Mouse (Mus musculus) CH12.LX (cell line): Measurements from ENCODE around the gene Kcnc3.

Experiments
- CHD1 ChIP-seq: IDR thresholded peaks from 2 replicates; pipeline ENCODE4 v1.6.1; 2012; ENCODE audit warnings: low read depth, low read length, improper control_type of control experiment, inconsistent platforms
- CHD2 ChIP-seq: IDR thresholded peaks from 2 replicates; pipeline ENCODE4 v1.6.1; 2011; ENCODE audit warnings: low read length, improper control_type of control experiment
- CTCF ChIP-seq, 2 experiments: IDR thresholded peaks in 1 of 2; conservative IDR thresholded peaks in 1 of 2; 2 replicates each; pipeline ENCODE4 v1.5.1; 2011 to 2012; ENCODE audit warnings: low read depth in 2 of 2, low read length in 2 of 2, improper control_type of control experiment in 1 of 2, inconsistent platforms in 1 of 2, mild to moderate bottlenecking in 1 of 2, moderate library complexity in 1 of 2
- E2F4 ChIP-seq: IDR thresholded peaks from 2 replicates; pipeline ENCODE4 v1.6.1; 2011; ENCODE audit warnings: low read depth, low read length, improper control_type of control experiment; ENCODE audit not compliant: insufficient replicate concordance
- EP300 ChIP-seq: IDR thresholded peaks from 2 replicates; pipeline ENCODE4 v1.6.1; 2011; ENCODE audit warnings: low read length, improper control_type of control experiment
- ETS1 ChIP-seq: conservative IDR thresholded peaks from 2 replicates; pipeline ENCODE4 v1.6.1; 2012; ENCODE audit warnings: low read depth, mild to moderate bottlenecking, inconsistent platforms, low read length, improper control_type of control experiment, moderate library complexity
- JUN ChIP-seq: IDR thresholded peaks from 2 replicates; pipeline ENCODE4 v1.6.1; 2011; ENCODE audit warnings: low read depth, mild to moderate bottlenecking, low read length, improper control_type of control experiment, moderate library complexity; ENCODE audit not compliant: insufficient read depth
- MAX ChIP-seq: IDR thresholded peaks from 2 replicates; pipeline ENCODE4 v1.6.1; 2011; ENCODE audit warnings: low read length, improper control_type of control experiment
- POLR2A ChIP-seq: IDR thresholded peaks from 2 replicates; pipeline ENCODE4 v1.6.1; 2011; ENCODE audit warnings: low read depth, mild to moderate bottlenecking, improper control_type of control experiment, low read length
- SIN3A ChIP-seq: IDR thresholded peaks from 2 replicates; pipeline ENCODE4 v1.6.1; 2012; ENCODE audit warnings: low read length, improper control_type of control experiment, inconsistent platforms
- USF1 ChIP-seq: IDR thresholded peaks from 2 replicates; pipeline ENCODE4 v1.6.1; 2014; ENCODE audit warnings: low read depth, mild to moderate bottlenecking, inconsistent platforms, low read length, improper control_type of control experiment
- ZC3H11A ChIP-seq: IDR thresholded peaks from 2 replicates; pipeline ENCODE4 v1.6.1; 2012; ENCODE audit warnings: low read depth, mild to moderate bottlenecking, inconsistent platforms, low read length, improper control_type of control experiment
- ZKSCAN1 ChIP-seq: IDR thresholded peaks from 2 replicates; pipeline ENCODE4 v1.6.1; 2012; ENCODE audit warnings: low read depth, inconsistent platforms, low read length, improper control_type of control experiment, borderline replicate concordance

- TF ChIP-seq USF1, result no peak
- no peak for TF ChIP-seq ETS1
- no peak for TF ChIP-seq CHD2
- no peak for TF ChIP-seq POLR2A
- TF ChIP-seq E2F4, result no peak
- TF ChIP-seq ZKSCAN1, result no peak
- TF ChIP-seq JUN, result no peak
- TF ChIP-seq EP300, result no peak
- peak in 1 of 2 experiments; percentile 29; a peak in 2 of 4 replicates for TF ChIP-seq CTCF (conservative IDR thresholded peaks at IDR 0.05 in 1 of 2, IDR thresholded peaks at IDR 0.05 in 1 of 2; ENCODE audit: low read depth in 2 of 2, low read length in 2 of 2)
- no peak for TF ChIP-seq ZC3H11A
- no peak for TF ChIP-seq SIN3A
- TF ChIP-seq MAX, result no peak
- no peak for TF ChIP-seq CHD1
Measured at GRCm38 (mm10) chr7:44626068-44626385, 35.6 kb downstream of the Kcnc3 start.
